Mouse (Mus musculus): ENCODE results near the gene Hsf4. TPM values are rescaled to one million over a fixed set of nuclear protein-coding genes. Genes with fewer than 3 reads are reported as not detected.

Gene Hsf4
- total and polyA plus RNA-seq, 2 experiments from 2014 or later = 0.34 TPM; not detected in 1

GRCm38 (mm10) chr8:105270916-105271186, 1.2 kb downstream of the Hsf4 start:
- no peak overlapping the region for H3K27ac ChIP-seq (ENCODE audit: low read depth)
- TF ChIP-seq EP300 (IDR thresholded peaks at IDR 0.05; ENCODE audit: low read depth) (no peak), CTCF (IDR thresholded peaks at IDR 0.05; ENCODE audit: low read depth) (no peak)
- DNase-seq (ENCODE audit: low spot score) (no peak), ATAC-seq (ENCODE audit: insufficient read depth, low read depth) (no peak)
- H3K4me1 ChIP-seq (ENCODE audit: control insufficient read depth, insufficient read depth) = peaks cover 18% of the 10 kb centered on the region; the same call in 1 of the 2 replicates
- 9% methylated on average over 11 of the region's 11 CpGs for WGBS
- 0 out of 2 replicates have a peak, but pooled peaks cover 4% of the 10 kb centered on the region for H3K36me3 ChIP-seq (replicated peaks; ENCODE audit: control insufficient read depth, insufficient read depth, low read length)
- H3K4me2 ChIP-seq (ENCODE audit: low read depth, low read length) = no peak overlapping the region
- no peak overlapping the region; the same call in 1 of the 2 replicates for H3K4me3 ChIP-seq (ENCODE audit: low read depth, low read length)
- no peak overlapping the region for H3K9ac ChIP-seq (replicated peaks; ENCODE audit: low read depth, low read length)
- no peaks in the 10 kb centered on the region for H3K9me3 ChIP-seq (replicated peaks; ENCODE audit: control insufficient read depth, low read length)
- H3K27me3 ChIP-seq (ENCODE audit: control insufficient read depth, insufficient read depth, low read length) = peaks cover 69% of the 10 kb centered on the region

- H3K4me1 ChIP-seq (ENCODE audit: control insufficient read depth, insufficient read depth) = peaks cover 24% of the 10 kb centered on the region
- ATAC-seq (ENCODE audit: insufficient read depth, low read depth) = no peak
- peak overlapping the region; percentile 80 for H3K4me2 ChIP-seq (ENCODE audit: low read depth, low read length)
- WGBS = 10% methylated on average over 11 of the region's 11 CpGs
- no peaks in the 10 kb centered on the region for H3K36me3 ChIP-seq (replicated peaks; ENCODE audit: control insufficient read depth, insufficient read depth, low read length)
- H3K4me3 ChIP-seq (ENCODE audit: low read depth, low read length) = peak overlapping the region; percentile 50
- H3K27ac ChIP-seq (ENCODE audit: low read depth) = no peak overlapping the region
- TF ChIP-seq CTCF (IDR thresholded peaks at IDR 0.05; ENCODE audit: low read depth) (no peak), EP300 (IDR thresholded peaks at IDR 0.05; ENCODE audit: low read depth) (no peak)
- DNase-seq (ENCODE audit: low spot score) = no peak
- H3K9me3 ChIP-seq (replicated peaks; ENCODE audit: control insufficient read depth, low read length) = no peaks in the 10 kb centered on the region
- no peak overlapping the region for H3K9ac ChIP-seq (replicated peaks; ENCODE audit: low read depth, low read length)
- peaks cover 77% of the 10 kb centered on the region for H3K27me3 ChIP-seq (ENCODE audit: control insufficient read depth, insufficient read depth, low read length)
These were observed 5.8 kb downstream of the Hsf4 start for GRCm38 (mm10) chr8:105275387-105275786.

- Histone ChIP-seq H3K4me3 (ENCODE audit: low read depth, low read length) (peak within 1 kb of the TSS; percentile 50), H3K9me3 (replicated peaks; ENCODE audit: control insufficient read depth, low read length) (no peaks in the 10 kb centered on the region), H3K36me3 (replicated peaks; ENCODE audit: control insufficient read depth, insufficient read depth, low read length) (no peaks in the 10 kb centered on the region), H3K27ac (ENCODE audit: low read depth) (no peak within 1 kb of the TSS), H3K4me1 (ENCODE audit: control insufficient read depth, insufficient read depth) (peaks cover 21% of the 10 kb centered on the region), H3K4me2 (ENCODE audit: low read depth, low read length) (peak within 1 kb of the TSS; percentile 80), H3K9ac (replicated peaks; ENCODE audit: low read depth, low read length) (no peak within 1 kb of the TSS; the same call in 1 of the 2 replicates), H3K27me3 (ENCODE audit: control insufficient read depth, insufficient read depth, low read length) (peaks cover 73% of the 10 kb centered on the region)
- ATAC-seq (ENCODE audit: insufficient read depth, low read depth) (no peak), DNase-seq (ENCODE audit: low spot score) (no peak)
- 5% methylated on average over 10 of the region's 10 CpGs for WGBS
- no peak for TF ChIP-seq CTCF (IDR thresholded peaks at IDR 0.05; ENCODE audit: low read depth)
- TF ChIP-seq EP300 (IDR thresholded peaks at IDR 0.05; ENCODE audit: low read depth) = no peak
These were observed 6.2 kb downstream of the Hsf4 start, which contains the start of gene Nol3 for GRCm38 (mm10) chr8:105275840-105276239. Nol3 (plus strand) TSS chr8:105276140.

- ATAC-seq (ENCODE audit: insufficient read depth, low read depth) (peak; percentile 53), DNase-seq (ENCODE audit: low spot score) (no peak)
- Histone ChIP-seq H3K4me1 (ENCODE audit: control insufficient read depth, insufficient read depth) (peaks cover 21% of the 10 kb centered on the region), H3K9ac (replicated peaks; ENCODE audit: low read depth, low read length) (no peak overlapping the region; the same call in 1 of the 2 replicates), H3K27me3 (ENCODE audit: control insufficient read depth, insufficient read depth, low read length) (peaks cover 66% of the 10 kb centered on the region), H3K27ac (ENCODE audit: low read depth) (no peak overlapping the region), H3K4me3 (ENCODE audit: low read depth, low read length) (peak overlapping the region; percentile 50), H3K9me3 (replicated peaks; ENCODE audit: control insufficient read depth, low read length) (no peaks in the 10 kb centered on the region), H3K36me3 (replicated peaks; ENCODE audit: control insufficient read depth, insufficient read depth, low read length) (no peaks in the 10 kb centered on the region), H3K4me2 (ENCODE audit: low read depth, low read length) (peak overlapping the region; percentile 80)
- TF ChIP-seq CTCF (IDR thresholded peaks at IDR 0.05; ENCODE audit: low read depth) (no peak), EP300 (IDR thresholded peaks at IDR 0.05; ENCODE audit: low read depth) (no peak)
- 5% methylated on average over 30 of the region's 30 CpGs for WGBS
These were observed 6.9 kb downstream of the Hsf4 start for GRCm38 (mm10) chr8:105276292-105277120.

- H3K27ac ChIP-seq (ENCODE audit: low read depth) = no peak overlapping the region
- TF ChIP-seq EP300 (IDR thresholded peaks at IDR 0.05; ENCODE audit: low read depth) (no peak), CTCF (IDR thresholded peaks at IDR 0.05; ENCODE audit: low read depth) (peak; percentile 45)
- H3K4me1 ChIP-seq (ENCODE audit: control insufficient read depth, insufficient read depth) = peaks cover 21% of the 10 kb centered on the region
- peak overlapping the region; percentile 35 for H3K4me3 ChIP-seq (ENCODE audit: low read depth, low read length)
- no peaks in the 10 kb centered on the region for H3K36me3 ChIP-seq (replicated peaks; ENCODE audit: control insufficient read depth, insufficient read depth, low read length)
- peak; percentile 85 for ATAC-seq (ENCODE audit: insufficient read depth, low read depth)
- H3K4me2 ChIP-seq (ENCODE audit: low read depth, low read length) = peak overlapping the region; percentile 55
- DNase-seq (ENCODE audit: low spot score) = peak; percentile 82
- no peaks in the 10 kb centered on the region for H3K9me3 ChIP-seq (replicated peaks; ENCODE audit: control insufficient read depth, low read length)
- H3K27me3 ChIP-seq (ENCODE audit: control insufficient read depth, insufficient read depth, low read length) = peaks cover 43% of the 10 kb centered on the region; the same call in 1 of the 2 replicates
- H3K9ac ChIP-seq (replicated peaks; ENCODE audit: low read depth, low read length) = no peak overlapping the region
- WGBS = 1% methylated on average over 28 of the region's 28 CpGs
These were observed 9.3 kb downstream of the Hsf4 start for GRCm38 (mm10) chr8:105278911-105279334.

All from heart, postnatal 0 days (tissue).